ENCODE assay signal across 8 mouse cellular contexts in the genomic region with DNA sequence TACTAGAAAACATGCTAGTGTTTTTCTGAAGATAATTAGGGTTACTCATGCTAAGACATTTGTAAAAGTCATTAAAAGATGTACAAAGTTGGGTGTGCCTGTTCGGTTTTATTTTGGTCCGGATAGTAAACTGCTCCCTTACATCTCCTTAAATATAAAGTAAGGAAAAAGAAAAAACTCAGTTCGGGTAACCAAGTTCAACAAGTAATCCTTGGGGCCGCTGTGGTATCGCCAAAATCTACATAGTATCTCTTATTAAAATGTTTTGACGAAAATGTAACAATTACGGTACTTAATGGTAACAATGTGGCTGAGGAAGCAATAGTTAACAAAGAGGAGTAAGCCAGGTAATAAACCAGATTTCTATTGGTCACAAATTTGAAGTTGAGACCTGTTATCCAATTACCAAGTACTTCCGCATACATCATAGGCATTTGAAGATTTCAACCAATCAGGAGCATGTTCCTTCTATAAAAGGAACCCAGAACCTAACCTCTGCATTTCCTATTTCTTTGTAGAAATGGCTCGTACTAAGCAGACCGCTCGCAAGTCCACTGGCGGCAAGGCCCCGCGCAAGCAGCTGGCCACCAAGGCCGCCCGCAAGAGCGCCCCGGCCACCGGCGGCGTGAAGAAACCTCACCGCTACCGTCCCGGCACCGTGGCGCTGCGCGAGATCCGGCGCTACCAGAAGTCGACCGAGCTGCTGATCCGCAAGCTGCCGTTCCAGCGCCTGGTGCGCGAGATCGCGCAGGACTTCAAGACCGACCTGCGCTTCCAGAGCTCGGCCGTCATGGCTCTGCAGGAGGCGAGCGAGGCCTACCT. TPM values are rescaled to one million over a fixed set of nuclear protein-coding genes. Genes with fewer than 3 reads are reported as not detected.
A peak's percentile ranks its signal among the peaks of the same experiment; 100 is the strongest.
DNase-seq lines count a peak whose midpoint lies in the region; ATAC-seq and TF ChIP-seq lines count a peak whose summit lies in the region.

A gene (plus strand): TSS at position 88 of the 822 bp plus-strand sequence.

- H3K4me1 ChIP-seq in bone marrow, adult 2 months (ENCODE audit: control insufficient read depth, insufficient read depth, low read length), result no peaks in the 10 kb centered on the region
- H3K4me1 ChIP-seq in embryonic facial prominence, embryonic 15.5 days, result peaks cover 4% of the 10 kb centered on the region; the same call in 1 of the 2 replicates
- no peaks in the 10 kb centered on the region for H3K4me1 ChIP-seq in limb, embryonic 14.5 days (ENCODE audit: control insufficient read depth, insufficient read depth, low read length)
- H3K4me1 ChIP-seq in midbrain, embryonic 16.5 days (ENCODE audit: control insufficient read depth, insufficient read depth, low read length), result peaks cover 6% of the 10 kb centered on the region
- no peaks in the 10 kb centered on the region for H3K4me1 ChIP-seq in stomach, embryonic 15.5 days

- peak; percentile 96 for TF ChIP-seq POLR2A in bone marrow, adult 2 months (IDR thresholded peaks at IDR 0.05; ENCODE audit: borderline replicate concordance, control insufficient read depth, low read depth, low read length)
- peak; percentile 94; the same call in 1 of the 2 replicates for TF ChIP-seq POLR2A in limb, embryonic 14.5 days (IDR thresholded peaks at IDR 0.05; ENCODE audit: borderline replicate concordance, extremely low read depth, insufficient read depth, insufficient read length)

- H3K9me3 ChIP-seq in embryonic facial prominence, embryonic 15.5 days (replicated peaks), result no peaks in the 10 kb centered on the region
- H3K9me3 ChIP-seq in limb, embryonic 14.5 days (ENCODE audit: control insufficient read depth, low read length), result no peaks in the 10 kb centered on the region
- H3K9me3 ChIP-seq in midbrain, embryonic 16.5 days (replicated peaks; ENCODE audit: control insufficient read depth, low read length, poor library complexity, severe bottlenecking), result no peaks in the 10 kb centered on the region
- no peaks in the 10 kb centered on the region for H3K9me3 ChIP-seq in stomach, embryonic 15.5 days

- ATAC-seq in embryonic facial prominence, embryonic 15.5 days (ENCODE audit: insufficient number of reproducible peaks, low FRiP score, low TSS enrichment, low read depth), result peak; percentile 91
- ATAC-seq in limb, embryonic 14.5 days (ENCODE audit: low FRiP score, low read depth), result peak; percentile 92
- peak; percentile 96 for ATAC-seq in midbrain, embryonic 16.5 days
- peak; percentile 88 for ATAC-seq in stomach, embryonic 15.5 days (ENCODE audit: insufficient read depth, low FRiP score, low read depth)

- peak within 1 kb of the TSS; percentile 70 for H3K4me2 ChIP-seq in embryonic facial prominence, embryonic 15.5 days (replicated peaks)
- H3K4me2 ChIP-seq in limb, embryonic 14.5 days (replicated peaks; ENCODE audit: low read depth, low read length, severe bottlenecking), result peak within 1 kb of the TSS; percentile 83
- peak within 1 kb of the TSS; percentile 83 for H3K4me2 ChIP-seq in midbrain, embryonic 16.5 days (ENCODE audit: low read length)
- H3K4me2 ChIP-seq in stomach, embryonic 15.5 days, result peak within 1 kb of the TSS; percentile 65

- peak; percentile 95 for DNase-seq in CD4-positive helper T cell, adult 2 months (ENCODE audit: low read depth, low spot score)
- peak; percentile 91 to 95 for DNase-seq in heart, adult 9 months (ENCODE audit: low spot score in 2 of 2)
- peak; percentile 89 for DNase-seq in kidney, adult 9 months
- DNase-seq in limb, embryonic 14.5 days (ENCODE audit: low spot score), result peak; percentile 99

- peak within 1 kb of the TSS; percentile 47 for H3K9ac ChIP-seq in embryonic facial prominence, embryonic 15.5 days
- peak within 1 kb of the TSS; percentile 61 for H3K9ac ChIP-seq in limb, embryonic 14.5 days (ENCODE audit: low read depth, low read length, severe bottlenecking)
- peak within 1 kb of the TSS; percentile 65 for H3K9ac ChIP-seq in midbrain, embryonic 16.5 days (ENCODE audit: low read depth, low read length)
- H3K9ac ChIP-seq in stomach, embryonic 15.5 days, result peak within 1 kb of the TSS; percentile 41; the same call in 1 of the 2 replicates

- no peaks in the 10 kb centered on the region for H3K36me3 ChIP-seq in embryonic facial prominence, embryonic 15.5 days
- H3K36me3 ChIP-seq in limb, embryonic 14.5 days (ENCODE audit: control insufficient read depth, insufficient read depth, low read length), result no peaks in the 10 kb centered on the region
- H3K36me3 ChIP-seq in midbrain, embryonic 16.5 days (ENCODE audit: control insufficient read depth, insufficient read depth, low read length), result no peaks in the 10 kb centered on the region
- no peaks in the 10 kb centered on the region for H3K36me3 ChIP-seq in stomach, embryonic 15.5 days

- no peak for TF ChIP-seq CTCF in bone marrow, adult 2 months (IDR thresholded peaks at IDR 0.05; ENCODE audit: control insufficient read depth, insufficient read depth, low read length)

- H3K4me3 ChIP-seq in bone marrow, adult 2 months (replicated peaks; ENCODE audit: control insufficient read depth, low read depth, low read length), result peak within 1 kb of the TSS; percentile 78
- H3K4me3 ChIP-seq in embryonic facial prominence, embryonic 15.5 days (replicated peaks), result peak within 1 kb of the TSS; percentile 50
- H3K4me3 ChIP-seq in limb, embryonic 14.5 days (replicated peaks; ENCODE audit: low read length), result peak within 1 kb of the TSS; percentile 41
- H3K4me3 ChIP-seq in midbrain, embryonic 16.5 days (ENCODE audit: low read depth, low read length), result peak within 1 kb of the TSS; percentile 48
- peak within 1 kb of the TSS; percentile 50 for H3K4me3 ChIP-seq in stomach, embryonic 15.5 days (replicated peaks)

- peak within 1 kb of the TSS; percentile 98 for H3K27ac ChIP-seq in bone marrow, adult 2 months (ENCODE audit: control insufficient read depth, insufficient read depth, low read depth, low read length, poor library complexity)
- peak within 1 kb of the TSS; percentile 95 for H3K27ac ChIP-seq in embryonic facial prominence, embryonic 15.5 days (replicated peaks)
- peak within 1 kb of the TSS; percentile 97 for H3K27ac ChIP-seq in limb, embryonic 14.5 days (replicated peaks; ENCODE audit: low read depth, low read length)
- H3K27ac ChIP-seq in midbrain, embryonic 16.5 days (ENCODE audit: low read length), result peak within 1 kb of the TSS; percentile 88
- peak within 1 kb of the TSS; percentile 95 for H3K27ac ChIP-seq in stomach, embryonic 15.5 days

- WGBS in bone marrow, adult 2 months, result under 1% methylated on average over 32 of the region's 45 CpGs
- 2% methylated on average over 23 of the region's 45 CpGs for WGBS in embryonic facial prominence, embryonic 15.5 days
- WGBS in limb, embryonic 14.5 days, result under 1% methylated on average over 22 of the region's 45 CpGs
- WGBS in midbrain, embryonic 16.5 days, result under 1% methylated on average over 19 of the region's 45 CpGs
- WGBS in stomach, embryonic 15.5 days, result 0% methylated on average over 29 of the region's 45 CpGs

- no peaks in the 10 kb centered on the region for H3K27me3 ChIP-seq in embryonic facial prominence, embryonic 15.5 days
- no peaks in the 10 kb centered on the region for H3K27me3 ChIP-seq in limb, embryonic 14.5 days (ENCODE audit: control insufficient read depth, insufficient read depth, low read length)
- no peaks in the 10 kb centered on the region for H3K27me3 ChIP-seq in midbrain, embryonic 16.5 days (ENCODE audit: control insufficient read depth, insufficient read depth, low read depth, low read length)
- no peaks in the 10 kb centered on the region for H3K27me3 ChIP-seq in stomach, embryonic 15.5 days (replicated peaks)

RNA-seq across cellular contexts. Expression of the gene that starts here (rescaled TPM):
- polyA plus RNA-seq in bone marrow, adult 2 months (2011; ENCODE audit: insufficient read depth, insufficient read length, low replicate concordance, missing spikeins), result 3.0 and 6.4 TPM in 2 replicates
- 0.25 and 0.37 TPM in 2 replicates for polyA plus RNA-seq in embryonic facial prominence, embryonic 15.5 days (2015; fragmentation: Nextera tagmentation; extraction: Ambion mirVana)
- 4.1 and 7.4 TPM in 2 replicates for polyA plus RNA-seq in limb, embryonic 14.5 days (2012; rRNA removed)
- polyA plus RNA-seq in limb, embryonic 14.5 days (2014; fragmentation: Nextera tagmentation; extraction: Ambion mirVana), result 0.65 and 1.00 TPM in 2 replicates
- polyA plus RNA-seq in midbrain, embryonic 16.5 days (2015; fragmentation: Nextera tagmentation; extraction: Ambion mirVana), result not detected in 2 replicates
- 0.83 and 0.94 TPM in 2 replicates for polyA plus RNA-seq in stomach, embryonic 15.5 days (2015; fragmentation: Nextera tagmentation; extraction: Ambion mirVana)

Comparison
In these comparisons a context has a peak if more than half of its experiments do, and no peak if none do; other contexts are left out.
1. Peak in every context shown above with its lines: DNase-seq, ATAC-seq, H3K4me3 ChIP-seq and H3K27ac ChIP-seq.
2. Peak in ATAC-seq, H3K4me3 ChIP-seq, H3K27ac ChIP-seq, H3K9ac ChIP-seq and H3K4me2 ChIP-seq in embryonic facial prominence, embryonic 15.5 days; RNA of the gene not detected or under 1 TPM.
3. Peak in ATAC-seq, H3K4me3 ChIP-seq, H3K27ac ChIP-seq, H3K9ac ChIP-seq and H3K4me2 ChIP-seq in midbrain, embryonic 16.5 days; RNA of the gene not detected or under 1 TPM.
4. Peak in ATAC-seq, H3K4me3 ChIP-seq, H3K27ac ChIP-seq, H3K9ac ChIP-seq and H3K4me2 ChIP-seq in stomach, embryonic 15.5 days; RNA of the gene not detected or under 1 TPM.